Mouse (Mus musculus): Measurements from ENCODE around the gene Setd5. TPM values are rescaled to one million over a fixed set of nuclear protein-coding genes. Genes with fewer than 3 reads are reported as not detected.
A peak's percentile ranks its signal among the peaks of the same experiment; 100 is the strongest.

Gene Setd5
- polyA plus RNA-seq, 1 experiment from 2014 or later, result 17.1 TPM

DNA sequence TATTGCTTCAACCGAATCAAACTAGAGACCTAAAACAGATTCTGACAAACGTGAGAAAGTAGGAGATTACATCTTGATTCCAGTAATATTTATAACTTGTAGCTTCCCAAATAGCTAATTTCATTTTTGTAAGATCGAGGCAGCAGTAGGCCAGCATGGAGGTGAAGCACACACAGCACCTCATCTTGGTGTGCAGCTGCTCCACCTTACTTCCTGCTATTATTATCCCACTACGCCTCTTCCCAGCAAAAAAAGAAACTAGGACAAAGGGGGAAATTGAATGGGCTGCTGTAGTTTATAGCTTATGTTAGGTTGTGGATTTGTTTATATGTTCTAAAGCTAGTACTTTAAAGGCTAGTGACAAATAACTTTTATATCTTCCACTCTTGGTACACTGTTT lies 7.4 kb downstream of the Setd5 start:
- Histone ChIP-seq H3K4me3 (replicated peaks) (no peak overlapping the region), H3K9ac (no peak overlapping the region), H3K4me1 (replicated peaks) (peaks cover 29% of the 10 kb centered on the region), H3K27me3 (no peaks in the 10 kb centered on the region), H3K9me3 (replicated peaks) (no peaks in the 10 kb centered on the region), H3K36me3 (replicated peaks) (0 out of 2 replicates have a peak, but pooled peaks cover 8% of the 10 kb centered on the region), H3K4me2 (no peak overlapping the region), H3K27ac (replicated peaks) (no peak overlapping the region)
- ATAC-seq (ENCODE audit: insufficient read depth), result no peak
- WGBS (ENCODE audit: insufficient replicate concordance), result 56% methylated on average over 4 of the region's 4 CpGs

DNA sequence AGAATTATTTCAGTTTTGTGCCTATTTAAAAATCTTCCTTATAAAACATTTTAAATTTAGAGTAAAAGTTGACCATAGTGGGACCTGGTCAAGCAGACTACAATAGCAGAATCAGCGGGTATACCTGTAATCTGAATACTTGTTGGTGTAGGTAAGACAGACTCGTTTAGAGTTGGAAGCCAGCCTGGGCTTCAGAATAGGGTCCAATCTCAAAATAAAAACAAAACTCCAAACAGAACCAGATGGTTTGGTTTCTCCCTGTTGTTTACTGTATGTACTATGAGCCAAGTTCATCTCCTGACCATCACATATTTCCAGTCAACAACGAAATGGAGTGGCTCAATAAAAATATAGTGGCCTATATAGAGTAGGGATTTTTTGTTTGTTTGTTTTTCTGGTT lies 16.0 kb downstream of the Setd5 start:
- WGBS (ENCODE audit: insufficient replicate concordance), result 77% methylated on average over 3 of the region's 3 CpGs
- ATAC-seq (ENCODE audit: insufficient read depth), result no peak
- H3K27ac ChIP-seq (replicated peaks), result no peak overlapping the region

DNA sequence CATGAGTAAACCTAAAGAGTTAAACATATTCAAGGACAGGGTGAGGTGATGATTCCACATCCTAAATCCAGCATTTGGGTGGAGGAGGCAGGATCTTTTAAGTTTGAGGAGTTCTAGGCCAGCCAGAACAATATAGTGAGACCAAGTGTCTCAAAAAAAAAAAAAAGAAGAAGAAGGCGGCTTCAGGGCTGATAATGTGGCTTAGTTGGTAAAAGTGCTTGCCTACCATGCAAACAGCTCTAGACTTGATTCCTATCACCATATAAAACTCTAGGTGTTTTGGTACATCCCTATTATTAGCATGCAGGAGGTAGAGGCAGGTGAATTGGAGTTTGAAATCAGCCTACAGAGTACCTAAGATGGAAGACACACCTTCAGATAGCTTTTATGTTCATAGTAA lies 18.4 kb downstream of the Setd5 start:
- 58% methylated on average over 1 of the region's 1 CpGs for WGBS (ENCODE audit: insufficient replicate concordance)
- H3K27me3 ChIP-seq, result no peaks in the 10 kb centered on the region

More for the DNA sequence above, 16.0 kb downstream of the Setd5 start:
- H3K4me2 ChIP-seq, result no peak overlapping the region
- no peaks in the 10 kb centered on the region for H3K36me3 ChIP-seq (replicated peaks)
- H3K4me3 ChIP-seq (replicated peaks), result no peak overlapping the region
- no peaks in the 10 kb centered on the region for H3K9me3 ChIP-seq (replicated peaks)
- H3K4me1 ChIP-seq (replicated peaks), result peaks cover 16% of the 10 kb centered on the region
- H3K9ac ChIP-seq, result no peak overlapping the region
- H3K27me3 ChIP-seq, result no peaks in the 10 kb centered on the region

DNA sequence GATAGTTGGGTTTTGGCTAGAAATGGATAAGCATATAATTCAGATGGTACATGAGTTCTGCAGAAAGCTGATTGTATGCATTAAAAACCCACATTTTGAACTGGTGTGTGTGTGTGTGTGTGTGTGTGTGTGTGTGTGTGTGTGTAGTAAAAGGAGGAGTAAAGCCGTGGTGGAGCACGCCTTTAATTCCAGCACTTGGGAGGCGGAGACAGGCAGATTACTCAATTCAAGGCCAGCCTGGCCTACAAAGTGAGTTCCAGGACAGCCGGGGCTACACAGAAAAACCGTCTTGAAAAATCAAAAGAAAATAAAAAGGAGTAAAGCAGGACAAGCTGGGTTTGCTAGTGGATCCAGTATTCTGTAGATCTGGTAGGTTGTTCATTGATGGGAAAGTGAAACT lies 20.5 kb downstream of the Setd5 start:
- WGBS (ENCODE audit: insufficient replicate concordance), result 68% methylated on average over 5 of the region's 5 CpGs
- Histone ChIP-seq H3K9ac (no peak overlapping the region), H3K4me2 (no peak overlapping the region), H3K4me3 (replicated peaks) (no peak overlapping the region), H3K27ac (replicated peaks) (no peak overlapping the region), H3K4me1 (replicated peaks) (peaks cover 26% of the 10 kb centered on the region), H3K36me3 (replicated peaks) (0 out of 2 replicates have a peak, but pooled peaks cover 3% of the 10 kb centered on the region), H3K9me3 (replicated peaks) (no peaks in the 10 kb centered on the region), H3K27me3 (no peaks in the 10 kb centered on the region)
- no peak for ATAC-seq (ENCODE audit: insufficient read depth)

More for the DNA sequence above, 18.4 kb downstream of the Setd5 start:
- no peaks in the 10 kb centered on the region for H3K9me3 ChIP-seq (replicated peaks)
- ATAC-seq (ENCODE audit: insufficient read depth), result no peak
- no peak overlapping the region for H3K4me3 ChIP-seq (replicated peaks)
- no peak overlapping the region for H3K27ac ChIP-seq (replicated peaks)
- peaks cover 24% of the 10 kb centered on the region for H3K4me1 ChIP-seq (replicated peaks)
- H3K9ac ChIP-seq, result no peak overlapping the region
- H3K36me3 ChIP-seq (replicated peaks), result 0 out of 2 replicates have a peak, but pooled peaks cover 3% of the 10 kb centered on the region
- H3K4me2 ChIP-seq, result no peak overlapping the region

- H3K27me3 ChIP-seq, result no peaks in the 10 kb centered on the region
- H3K4me2 ChIP-seq, result peak overlapping the region; percentile 34; the same call in 1 of the 2 replicates
- peaks cover 7% of the 10 kb centered on the region for H3K36me3 ChIP-seq (replicated peaks)
- H3K27ac ChIP-seq (replicated peaks), result peak overlapping the region; percentile 72
- WGBS (ENCODE audit: insufficient replicate concordance), result 29% methylated on average over 5 of the region's 5 CpGs
- ATAC-seq (ENCODE audit: insufficient read depth), result peak; percentile 71
- H3K9ac ChIP-seq, result no peak overlapping the region
- no peak overlapping the region for H3K4me3 ChIP-seq (replicated peaks)
- H3K4me1 ChIP-seq (replicated peaks), result peaks cover 26% of the 10 kb centered on the region
- no peaks in the 10 kb centered on the region for H3K9me3 ChIP-seq (replicated peaks)
These were observed 22.6 kb downstream of the Setd5 start for GRCm38 (mm10) chr6:113099640-113100289.

GRCm38 (mm10) chr6:113102541-113102940 lies 25.4 kb downstream of the Setd5 start:
- Histone ChIP-seq H3K27me3 (no peaks in the 10 kb centered on the region), H3K4me2 (no peak overlapping the region), H3K4me3 (replicated peaks) (no peak overlapping the region), H3K9me3 (replicated peaks) (no peaks in the 10 kb centered on the region), H3K36me3 (replicated peaks) (peaks cover 19% of the 10 kb centered on the region), H3K27ac (replicated peaks) (no peak overlapping the region), H3K4me1 (replicated peaks) (peaks cover 14% of the 10 kb centered on the region), H3K9ac (no peak overlapping the region)
- ATAC-seq (ENCODE audit: insufficient read depth), result no peak
- WGBS (ENCODE audit: insufficient replicate concordance), result 80% methylated on average over 4 of the region's 4 CpGs

DNA sequence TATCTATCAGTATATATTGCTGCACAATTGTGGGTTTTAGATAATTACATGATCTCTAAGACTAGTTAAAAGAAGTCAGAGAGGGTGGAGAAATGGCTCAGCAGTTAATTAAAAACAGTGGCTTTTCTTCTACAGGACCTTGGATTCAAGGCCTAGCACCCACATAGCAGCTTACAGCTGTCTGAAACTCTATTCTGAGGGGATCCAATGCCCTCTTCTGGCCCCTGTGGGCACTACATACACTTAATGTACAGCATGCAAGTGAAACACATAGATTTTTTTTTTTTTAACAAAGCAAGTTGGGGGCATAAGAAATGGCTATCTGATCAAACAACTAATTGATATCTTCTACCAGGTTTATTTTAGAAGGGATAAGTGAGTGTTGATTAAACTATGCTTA lies 26.6 kb downstream of the Setd5 start:
- H3K27me3 ChIP-seq, result no peaks in the 10 kb centered on the region
- ATAC-seq (ENCODE audit: insufficient read depth), result no peak

GRCm38 (mm10) chr6:113109378-113109777 lies 32.2 kb downstream of the Setd5 start:
- Histone ChIP-seq H3K27me3 (no peaks in the 10 kb centered on the region), H3K4me3 (replicated peaks) (no peak overlapping the region), H3K4me2 (no peak overlapping the region), H3K9ac (no peak overlapping the region), H3K27ac (replicated peaks) (no peak overlapping the region), H3K4me1 (replicated peaks) (no peaks in the 10 kb centered on the region), H3K36me3 (replicated peaks) (peaks cover 66% of the 10 kb centered on the region), H3K9me3 (replicated peaks) (no peaks in the 10 kb centered on the region)
- ATAC-seq (ENCODE audit: insufficient read depth), result no peak
- WGBS (ENCODE audit: insufficient replicate concordance), result 75% methylated on average over 3 of the region's 3 CpGs

More for the DNA sequence above, 26.6 kb downstream of the Setd5 start:
- Histone ChIP-seq H3K36me3 (replicated peaks) (peaks cover 23% of the 10 kb centered on the region), H3K4me2 (no peak overlapping the region), H3K4me3 (replicated peaks) (no peak overlapping the region), H3K4me1 (replicated peaks) (peaks cover 11% of the 10 kb centered on the region), H3K9ac (no peak overlapping the region), H3K27ac (replicated peaks) (no peak overlapping the region), H3K9me3 (replicated peaks) (no peaks in the 10 kb centered on the region)

DNA sequence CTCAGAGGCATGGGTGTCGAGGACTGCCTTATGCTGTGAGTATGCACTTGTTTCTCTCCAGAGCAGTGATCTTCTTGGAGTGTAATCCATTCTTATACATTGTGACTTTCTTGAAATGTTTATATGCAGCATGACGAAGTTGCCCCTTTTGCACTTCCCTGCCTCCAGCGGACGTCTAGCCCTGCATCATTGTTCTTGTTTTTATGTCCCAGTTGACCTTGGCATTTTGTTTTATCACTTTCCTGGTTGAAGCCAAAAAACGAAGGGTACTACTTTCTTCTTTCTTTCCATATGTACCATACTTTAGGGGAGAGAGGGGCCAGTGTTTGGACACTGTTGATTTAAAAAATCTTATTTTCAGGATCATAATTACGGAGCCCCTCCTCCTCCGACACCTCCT lies 32.8 kb downstream of the Setd5 start:
- H3K4me2 ChIP-seq, result no peak overlapping the region
- H3K27me3 ChIP-seq, result no peaks in the 10 kb centered on the region
- no peak overlapping the region for H3K9ac ChIP-seq
- no peak overlapping the region for H3K4me3 ChIP-seq (replicated peaks)
- 85% methylated on average over 7 of the region's 7 CpGs for WGBS (ENCODE audit: insufficient replicate concordance)
- no peaks in the 10 kb centered on the region for H3K4me1 ChIP-seq (replicated peaks)
- H3K27ac ChIP-seq (replicated peaks), result no peak overlapping the region
- H3K36me3 ChIP-seq (replicated peaks), result peaks cover 66% of the 10 kb centered on the region
- H3K9me3 ChIP-seq (replicated peaks), result no peaks in the 10 kb centered on the region
- no peak for ATAC-seq (ENCODE audit: insufficient read depth)

DNA sequence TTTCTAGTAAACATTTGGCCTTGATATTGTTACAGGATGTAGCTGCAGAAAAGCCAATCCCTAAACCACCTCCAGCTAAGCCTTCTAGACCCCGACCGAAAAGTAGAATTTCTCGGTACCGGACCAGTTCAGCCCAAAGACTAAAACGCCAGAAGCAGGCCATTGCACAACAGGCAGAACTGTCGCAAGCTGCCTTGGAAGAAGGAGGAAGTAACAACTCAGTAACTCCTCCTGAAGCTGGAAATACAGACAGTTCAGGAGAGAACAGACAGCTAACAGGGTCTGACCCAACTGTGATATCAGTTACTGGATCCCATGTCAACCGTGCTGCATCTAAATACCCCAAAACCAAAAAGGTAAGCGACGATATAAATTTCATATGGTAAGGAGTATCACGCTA lies 43.6 kb downstream of the Setd5 start:
- no peak overlapping the region for H3K4me3 ChIP-seq (replicated peaks)
- H3K27me3 ChIP-seq, result no peaks in the 10 kb centered on the region
- H3K27ac ChIP-seq (replicated peaks), result no peak overlapping the region
- ATAC-seq (ENCODE audit: insufficient read depth), result no peak
- no peaks in the 10 kb centered on the region for H3K9me3 ChIP-seq (replicated peaks)
- H3K36me3 ChIP-seq (replicated peaks), result peaks cover 84% of the 10 kb centered on the region
- H3K4me1 ChIP-seq (replicated peaks), result no peaks in the 10 kb centered on the region
- no peak overlapping the region for H3K4me2 ChIP-seq
- 78% methylated on average over 10 of the region's 10 CpGs for WGBS (ENCODE audit: insufficient replicate concordance)
- no peak overlapping the region for H3K9ac ChIP-seq

DNA sequence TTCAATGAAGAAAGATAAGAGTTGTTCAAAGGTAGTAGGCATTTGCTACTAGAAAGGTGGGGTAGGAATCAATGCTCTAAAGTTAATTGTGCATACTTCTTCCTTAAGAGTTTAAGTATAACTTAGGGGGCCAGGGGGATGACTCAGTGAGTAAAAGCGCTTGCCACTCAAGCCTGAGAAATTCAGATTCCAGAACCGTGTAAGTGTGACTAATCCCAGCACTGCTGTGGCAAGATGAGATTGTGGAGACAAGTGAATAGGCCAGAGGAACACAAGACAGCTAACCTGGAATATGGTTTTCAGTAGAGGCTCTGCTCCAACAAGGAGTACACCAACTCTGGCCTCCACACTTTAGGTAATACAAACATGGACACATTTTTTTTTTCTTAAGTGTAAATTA lies 56.2 kb downstream of the Setd5 start:
- Histone ChIP-seq H3K9me3 (replicated peaks) (no peaks in the 10 kb centered on the region), H3K4me2 (no peak overlapping the region), H3K4me3 (replicated peaks) (no peak overlapping the region), H3K9ac (no peak overlapping the region), H3K36me3 (replicated peaks) (peaks cover 59% of the 10 kb centered on the region), H3K27me3 (no peaks in the 10 kb centered on the region), H3K27ac (replicated peaks) (no peak overlapping the region), H3K4me1 (replicated peaks) (no peaks in the 10 kb centered on the region)
- 73% methylated on average over 2 of the region's 2 CpGs for WGBS (ENCODE audit: insufficient replicate concordance)
- ATAC-seq (ENCODE audit: insufficient read depth), result no peak
